10 mouse cellular contexts compared by ENCODE assay signal in the genomic region with DNA sequence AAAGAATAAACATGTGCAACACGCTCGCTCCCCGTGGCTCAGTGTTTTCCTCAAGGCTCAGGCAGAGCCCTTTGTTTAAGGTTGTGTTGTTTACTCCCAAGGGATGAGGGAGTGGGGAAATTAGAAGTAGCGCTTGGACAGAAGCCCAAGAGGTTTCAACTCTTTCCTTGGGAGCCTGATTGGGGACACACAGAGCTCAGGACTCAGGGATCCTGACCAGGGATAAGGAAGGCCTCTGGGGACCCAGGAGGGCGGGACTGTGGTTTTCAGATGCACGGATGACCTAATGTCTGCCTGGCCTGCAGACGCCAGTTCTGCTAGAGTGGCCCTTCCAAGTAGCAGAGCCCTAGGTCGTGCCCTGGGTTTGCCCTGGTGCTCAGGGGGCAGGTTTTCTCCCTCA. TPM values are rescaled to one million over a fixed set of nuclear protein-coding genes. Genes with fewer than 3 reads are reported as not detected.
A peak's percentile ranks its signal among the peaks of the same experiment; 100 is the strongest.
DNase-seq lines count a peak whose midpoint lies in the region; ATAC-seq and TF ChIP-seq lines count a peak whose summit lies in the region.
"Had no signal": no experiment of that assay in that cellular context is flagged by ENCODE, and none has a peak within 500 bp of the region (broad histone marks: within the 10 kb centered on the region; RNA-seq: fewer than 3 reads in every experiment).

No protein-coding gene starts in this region.

- no peak for TF ChIP-seq CTCF in stomach, postnatal 0 days (IDR thresholded peaks at IDR 0.05; ENCODE audit: low read depth)

- H3K4me3 ChIP-seq in stomach, postnatal 0 days (ENCODE audit: low read depth, low read length): no peak overlapping the region
- no peak overlapping the region for H3K4me3 ChIP-seq in forebrain, embryonic 16.5 days (replicated peaks; ENCODE audit: low read length)
- no peak overlapping the region for H3K4me3 ChIP-seq in hindbrain, embryonic 12.5 days

- peak; percentile 19 for DNase-seq in left cerebral cortex, postnatal 4 days
- no peak for DNase-seq in left cerebral cortex, adult 9 months (ENCODE audit: low spot score in 2 of 2)
- peak; percentile 72 for DNase-seq in gastrocnemius, postnatal 14 days
- peak; percentile 82 to 85 for DNase-seq in kidney, adult 8-10 months
- DNase-seq in stomach, postnatal 0 days (ENCODE audit: low spot score): peak; percentile 47
- DNase-seq in spleen, postnatal 14 days (ENCODE audit: low spot score in 2 of 2): no peak

- H3K27me3 ChIP-seq in stomach, postnatal 0 days (ENCODE audit: control insufficient read depth, insufficient read depth, low read length): no peaks in the 10 kb centered on the region
- no peaks in the 10 kb centered on the region for H3K27me3 ChIP-seq in forebrain, embryonic 16.5 days (replicated peaks; ENCODE audit: control insufficient read depth, insufficient read depth, low read length)
- H3K27me3 ChIP-seq in hindbrain, embryonic 12.5 days: no peaks in the 10 kb centered on the region
- H3K27me3 ChIP-seq: CH12.LX had no signal

- peak; percentile 84 for ATAC-seq in stomach, postnatal 0 days (ENCODE audit: low FRiP score, low TSS enrichment)
- no peak for ATAC-seq in forebrain, embryonic 16.5 days
- no peak for ATAC-seq in hindbrain, embryonic 12.5 days (ENCODE audit: low FRiP score)

- no peaks in the 10 kb centered on the region for H3K9me3 ChIP-seq in stomach, postnatal 0 days (ENCODE audit: control insufficient read depth, low read length)
- H3K9me3 ChIP-seq in forebrain, embryonic 16.5 days (ENCODE audit: control insufficient read depth, low read length): no peaks in the 10 kb centered on the region
- no peaks in the 10 kb centered on the region for H3K9me3 ChIP-seq in hindbrain, embryonic 12.5 days (replicated peaks)

- H3K27ac ChIP-seq in stomach, postnatal 0 days (replicated peaks): no peak overlapping the region
- H3K27ac ChIP-seq in forebrain, embryonic 16.5 days (ENCODE audit: low read length): no peak overlapping the region
- no peak overlapping the region for H3K27ac ChIP-seq in hindbrain, embryonic 12.5 days

- H3K4me2 ChIP-seq in stomach, postnatal 0 days (replicated peaks; ENCODE audit: low read depth): no peak overlapping the region
- no peak overlapping the region for H3K4me2 ChIP-seq in forebrain, embryonic 16.5 days (ENCODE audit: low read length)
- H3K4me2 ChIP-seq in hindbrain, embryonic 12.5 days (replicated peaks): no peak overlapping the region

- no peaks in the 10 kb centered on the region for H3K36me3 ChIP-seq in stomach, postnatal 0 days (ENCODE audit: control insufficient read depth, insufficient read depth, low read length)
- no peaks in the 10 kb centered on the region for H3K36me3 ChIP-seq in forebrain, embryonic 16.5 days (ENCODE audit: control insufficient read depth, insufficient read depth)
- no peaks in the 10 kb centered on the region for H3K36me3 ChIP-seq in hindbrain, embryonic 12.5 days

- 32% methylated on average over 8 of the region's 8 CpGs for WGBS in stomach, postnatal 0 days
- 48% methylated on average over 8 of the region's 8 CpGs for WGBS in forebrain, embryonic 16.5 days
- 70% methylated on average over 8 of the region's 8 CpGs for WGBS in hindbrain, embryonic 12.5 days

- H3K9ac ChIP-seq in stomach, postnatal 0 days (ENCODE audit: low read length): no peak overlapping the region
- H3K9ac ChIP-seq in forebrain, embryonic 16.5 days (replicated peaks; ENCODE audit: low read depth, low read length): no peak overlapping the region
- no peak overlapping the region for H3K9ac ChIP-seq in hindbrain, embryonic 12.5 days

- no peak for TF ChIP-seq EP300 in stomach, postnatal 0 days (optimal IDR thresholded peaks at IDR 0.05)

- H3K4me1 ChIP-seq in stomach, postnatal 0 days (replicated peaks; ENCODE audit: control insufficient read depth, insufficient read depth): no peaks in the 10 kb centered on the region
- H3K4me1 ChIP-seq in forebrain, embryonic 16.5 days (replicated peaks; ENCODE audit: control insufficient read depth, insufficient read depth, low read length): no peaks in the 10 kb centered on the region
- no peaks in the 10 kb centered on the region for H3K4me1 ChIP-seq in hindbrain, embryonic 12.5 days

- intact Hi-C loops in left cerebral cortex, postnatal 4 days (cut with DNase I): no loop called here
- intact Hi-C loops in gastrocnemius, postnatal 14 days (cut with DNase I; ENCODE audit: low total_unique reads): loop anchor here (10.0 kb wide), 1 partner anchor 78 kb away; no protein-coding TSS in a partner anchor

RNA-seq across cellular contexts. Expression of gene Map4, which starts 24.0 kb away (rescaled TPM):
- total RNA-seq in left cerebral cortex, postnatal 4 days (2021): 100 to 1,000 TPM; 477 to 488 TPM
- total RNA-seq in gastrocnemius, postnatal 14 days (2021): 100 to 1,000 TPM; 451 to 486 TPM
- polyA plus RNA-seq in stomach, postnatal 0 days (2015; fragmentation: Nextera tagmentation; extraction: Ambion mirVana): 25.4 and 28.1 TPM in 2 replicates
- polyA plus RNA-seq in forebrain, embryonic 16.5 days (2015; fragmentation: Nextera tagmentation; extraction: Ambion mirVana): 137 and 144 TPM in 2 replicates
- 137 and 164 TPM in 2 replicates for polyA plus RNA-seq in hindbrain, embryonic 12.5 days (2016; fragmentation: Nextera tagmentation; extraction: Ambion mirVana)

RNA-seq across cellular contexts. Expression of gene Cdc25a, which starts 31.9 kb away (rescaled TPM):
- total RNA-seq in left cerebral cortex, postnatal 4 days (2021): 10 to 100 TPM in 1 of 2 experiments, 1 to 10 TPM in 1; 9.9 to 10.3 TPM
- total RNA-seq in gastrocnemius, postnatal 14 days (2021): 1 to 10 TPM; 3.9 to 4.8 TPM
- 17.8 and 18.4 TPM in 2 replicates for polyA plus RNA-seq in stomach, postnatal 0 days (2015; fragmentation: Nextera tagmentation; extraction: Ambion mirVana)
- polyA plus RNA-seq in forebrain, embryonic 16.5 days (2015; fragmentation: Nextera tagmentation; extraction: Ambion mirVana): 16.1 and 20.1 TPM in 2 replicates
- 34.0 and 35.5 TPM in 2 replicates for polyA plus RNA-seq in hindbrain, embryonic 12.5 days (2016; fragmentation: Nextera tagmentation; extraction: Ambion mirVana)

RNA-seq across cellular contexts. Expression of gene Camp, which starts 57.9 kb away (rescaled TPM):
- not detected for total RNA-seq in left cerebral cortex, postnatal 4 days (2021)
- not detected for total RNA-seq in gastrocnemius, postnatal 14 days (2021)
- 1.5 and 2.2 TPM in 2 replicates for polyA plus RNA-seq in stomach, postnatal 0 days (2015; fragmentation: Nextera tagmentation; extraction: Ambion mirVana)
- polyA plus RNA-seq in forebrain, embryonic 16.5 days (2015; fragmentation: Nextera tagmentation; extraction: Ambion mirVana): 0.57 TPM in 1 of 2 replicates, not detected in the other
- polyA plus RNA-seq in hindbrain, embryonic 12.5 days (2016; fragmentation: Nextera tagmentation; extraction: Ambion mirVana): 1.9 and 2.0 TPM in 2 replicates
- total RNA-seq: CH12.LX; left cerebral cortex, postnatal 14 days had no signal

Comparison
In these comparisons a context has a peak if more than half of its experiments do, and no peak if none do; other contexts are left out.
1. DNase-seq: peak in left cerebral cortex, postnatal 4 days (single experiment), gastrocnemius, postnatal 14 days (single experiment), kidney, adult 8-10 months (2 of 2) and stomach, postnatal 0 days (single experiment); none in left cerebral cortex, adult 9 months (0 of 2) and spleen, postnatal 14 days (0 of 2).